Mouse (Mus musculus) embryonic facial prominence, embryonic 10.5 days (tissue): ENCODE measurements around the gene Tnf. TPM values are rescaled to one million over a fixed set of nuclear protein-coding genes. Genes with fewer than 3 reads are reported as not detected.

ENCODE experiments used
- DNase-seq: peaks from one replicate; pipeline ENCODE4 v3.0.0-alpha.2; 2017; ENCODE audit warnings: low spot score
- H3K27ac ChIP-seq: fragments of 300-500 bp; sonication (generic); replicated peaks from 2 replicates; pipeline ENCODE4 v1.5.1; 2016; ENCODE audit warnings: mild to moderate bottlenecking
- H3K27me3 ChIP-seq: fragments of 300-500 bp; sonication (generic); replicated peaks from 2 replicates; pipeline ENCODE4 v1.6.1; 2016; ENCODE audit warnings: low read depth, mild to moderate bottlenecking; ENCODE audit not compliant: poor library complexity, severe bottlenecking
- H3K36me3 ChIP-seq: fragments of 300-500 bp; sonication (generic); replicated peaks from 2 replicates; pipeline ENCODE4 v1.6.1; 2016; ENCODE audit warnings: mild to moderate bottlenecking, moderate library complexity
- H3K4me1 ChIP-seq: fragments of 300-500 bp; sonication (generic); 2 replicates; pipeline ENCODE4 v1.6.1; 2016
- H3K4me3 ChIP-seq: fragments of 300-500 bp; sonication (generic); 2 replicates; pipeline ENCODE4 v1.5.1; 2016; ENCODE audit warnings: mild to moderate bottlenecking, moderate library complexity
- H3K9me3 ChIP-seq: fragments of 300-500 bp; sonication (generic); 2 replicates; pipeline ENCODE4 v1.6.1; 2016; ENCODE audit warnings: mild to moderate bottlenecking
- WGBS: fragments of 180-500 bp; shearing (Covaris S2); methylation state at CpG from one replicate; pipeline ENCODE4 v1.1.7; 2016; 5-methylcytosine and 5-hydroxymethylcytosine counted together
- polyA plus RNA-seq: library from polyadenylated mRNA; unstranded; fragments of >200 nt; fragmentation: Nextera tagmentation; extraction: Ambion mirVana; gene quantifications from 2 replicates; pipeline ENCODE4 v1.2.1, GENCODE M21; 2016

The Tnf gene
- polyA plus RNA-seq, 1 experiment from 2014 or later: not detected

DNA sequence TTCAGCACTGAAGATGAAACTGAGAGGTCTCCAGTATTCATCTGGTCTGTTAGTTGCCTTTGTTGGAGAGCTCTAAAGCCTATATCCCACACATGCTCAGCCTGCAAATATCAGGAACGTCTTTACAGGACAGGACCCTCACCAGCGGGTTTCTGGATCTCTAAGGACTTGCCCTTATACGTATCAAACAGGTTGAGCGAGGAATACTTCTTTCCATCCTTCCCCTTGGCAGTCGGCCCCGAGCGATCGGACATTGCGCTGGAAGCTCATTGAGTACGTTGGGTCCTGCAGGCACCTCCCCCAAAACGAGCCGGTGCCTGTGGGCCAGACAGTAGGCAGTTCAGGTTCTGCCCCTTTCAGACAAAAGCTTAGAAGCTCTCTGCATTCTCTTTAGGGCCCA lies 39.1 kb downstream of the Tnf start:
- Histone ChIP-seq H3K27me3 (no peaks in the 10 kb centered on the region), H3K4me3 (peak overlapping the region; percentile 99), H3K9me3 (no peaks in the 10 kb centered on the region), H3K4me1 (peaks cover 31% of the 10 kb centered on the region), H3K27ac (peak overlapping the region; percentile 99; the same call in 1 of the 2 replicates), H3K36me3 (peaks cover 53% of the 10 kb centered on the region)
- 69% methylated on average over 12 of the region's 12 CpGs for WGBS
- no peak for DNase-seq

GRCm38 (mm10) chr17:35162121-35162520 lies 39.7 kb downstream of the Tnf start:
- Histone ChIP-seq H3K27ac (peak overlapping the region; percentile 30; the same call in 1 of the 2 replicates), H3K27me3 (no peaks in the 10 kb centered on the region), H3K36me3 (peaks cover 59% of the 10 kb centered on the region), H3K9me3 (no peaks in the 10 kb centered on the region), H3K4me1 (peaks cover 31% of the 10 kb centered on the region), H3K4me3 (peak overlapping the region; percentile 99)
- DNase-seq: no peak
- WGBS: 83% methylated on average over 14 of the region's 14 CpGs

DNA sequence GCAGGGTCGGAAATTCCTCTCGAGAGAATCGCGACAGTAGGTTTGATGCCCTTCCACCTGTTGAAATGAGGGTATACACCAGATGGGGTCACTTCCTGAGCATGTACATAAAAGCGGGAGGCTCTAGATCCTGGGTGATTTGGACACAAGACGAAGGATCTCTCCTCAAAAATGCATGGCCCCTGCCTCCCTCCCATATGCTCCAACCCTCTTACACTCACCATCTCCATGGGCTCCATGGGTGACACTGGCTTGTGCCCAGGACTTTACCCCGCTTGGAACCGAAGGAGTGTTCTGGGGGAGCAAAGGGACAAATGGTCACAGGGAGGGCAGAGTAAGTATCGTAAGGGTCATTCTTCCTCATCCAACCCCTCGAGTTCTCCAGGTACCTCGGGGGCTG lies 40.4 kb downstream of the Tnf start:
- Histone ChIP-seq H3K27ac (0 out of 2 replicates have a peak overlapping the region, but pooled peaks have one; percentile 30), H3K9me3 (no peaks in the 10 kb centered on the region), H3K27me3 (no peaks in the 10 kb centered on the region), H3K4me3 (peak overlapping the region; percentile 99; the same call in 1 of the 2 replicates), H3K36me3 (peaks cover 66% of the 10 kb centered on the region), H3K4me1 (peaks cover 30% of the 10 kb centered on the region)
- no peak for DNase-seq
- WGBS: 86% methylated on average over 11 of the region's 11 CpGs

DNA sequence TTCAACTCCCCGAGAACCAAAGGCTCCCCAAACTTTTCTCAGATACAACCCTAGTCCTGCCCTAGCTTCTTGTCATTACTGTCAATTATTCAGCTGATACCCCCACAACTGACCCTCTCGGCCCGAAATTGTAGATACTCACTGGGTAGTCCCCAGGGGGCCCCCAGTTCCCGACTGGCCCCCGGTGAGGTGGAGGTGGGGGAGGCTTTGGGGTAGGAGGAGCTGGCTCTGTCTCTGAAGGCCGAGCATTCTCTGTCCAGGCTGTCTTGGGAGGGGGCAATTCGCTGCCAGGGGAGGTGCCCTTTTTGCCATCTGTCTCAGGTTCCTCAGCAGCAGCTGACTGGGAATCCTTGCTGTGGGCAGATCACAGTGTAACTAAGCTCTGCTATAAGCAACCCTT lies 42.2 kb downstream of the Tnf start:
- Histone ChIP-seq H3K36me3 (peaks cover 84% of the 10 kb centered on the region), H3K9me3 (no peaks in the 10 kb centered on the region), H3K27me3 (no peaks in the 10 kb centered on the region), H3K4me3 (no peak overlapping the region), H3K4me1 (peaks cover 28% of the 10 kb centered on the region), H3K27ac (no peak overlapping the region)
- 87% methylated on average over 7 of the region's 7 CpGs for WGBS
- DNase-seq: no peak

- H3K27ac ChIP-seq: no peak overlapping the region
These were observed 42.8 kb downstream of the Tnf start for GRCm38 (mm10) chr17:35158850-35159593.

GRCm38 (mm10) chr17:35157661-35158175 lies 44.1 kb downstream of the Tnf start:
- H3K4me3 ChIP-seq: no peak overlapping the region
- peaks cover 100% of the 10 kb centered on the region for H3K36me3 ChIP-seq
- 89% methylated on average over 8 of the region's 8 CpGs for WGBS
- no peaks in the 10 kb centered on the region for H3K27me3 ChIP-seq
- H3K27ac ChIP-seq: no peak overlapping the region
- H3K4me1 ChIP-seq: peaks cover 25% of the 10 kb centered on the region
- no peaks in the 10 kb centered on the region for H3K9me3 ChIP-seq
- no peak for DNase-seq

More at GRCm38 (mm10) chr17:35158850-35159593, 42.8 kb downstream of the Tnf start:
- DNase-seq: no peak
- WGBS: 93% methylated on average over 16 of the region's 16 CpGs
- Histone ChIP-seq H3K36me3 (peaks cover 90% of the 10 kb centered on the region), H3K4me1 (peaks cover 34% of the 10 kb centered on the region), H3K4me3 (peak overlapping the region; percentile 31; the same call in 1 of the 2 replicates), H3K9me3 (no peaks in the 10 kb centered on the region), H3K27me3 (no peaks in the 10 kb centered on the region)

GRCm38 (mm10) chr17:35157254-35157653 lies 44.6 kb downstream of the Tnf start:
- H3K9me3 ChIP-seq: no peaks in the 10 kb centered on the region
- DNase-seq: no peak
- WGBS: 94% methylated on average over 8 of the region's 8 CpGs
- H3K36me3 ChIP-seq: peaks cover 100% of the 10 kb centered on the region
- peaks cover 20% of the 10 kb centered on the region for H3K4me1 ChIP-seq
- no peak overlapping the region for H3K27ac ChIP-seq
- no peaks in the 10 kb centered on the region for H3K27me3 ChIP-seq
- no peak overlapping the region for H3K4me3 ChIP-seq

- no peak for DNase-seq
- no peak overlapping the region for H3K27ac ChIP-seq
- peaks cover 14% of the 10 kb centered on the region for H3K4me1 ChIP-seq
- no peak overlapping the region for H3K4me3 ChIP-seq
- no peaks in the 10 kb centered on the region for H3K9me3 ChIP-seq
- H3K27me3 ChIP-seq: no peaks in the 10 kb centered on the region
- H3K36me3 ChIP-seq: peaks cover 100% of the 10 kb centered on the region
- 91% methylated on average over 33 of the region's 33 CpGs for WGBS
These were observed 45.2 kb downstream of the Tnf start for GRCm38 (mm10) chr17:35156461-35157200.

DNA sequence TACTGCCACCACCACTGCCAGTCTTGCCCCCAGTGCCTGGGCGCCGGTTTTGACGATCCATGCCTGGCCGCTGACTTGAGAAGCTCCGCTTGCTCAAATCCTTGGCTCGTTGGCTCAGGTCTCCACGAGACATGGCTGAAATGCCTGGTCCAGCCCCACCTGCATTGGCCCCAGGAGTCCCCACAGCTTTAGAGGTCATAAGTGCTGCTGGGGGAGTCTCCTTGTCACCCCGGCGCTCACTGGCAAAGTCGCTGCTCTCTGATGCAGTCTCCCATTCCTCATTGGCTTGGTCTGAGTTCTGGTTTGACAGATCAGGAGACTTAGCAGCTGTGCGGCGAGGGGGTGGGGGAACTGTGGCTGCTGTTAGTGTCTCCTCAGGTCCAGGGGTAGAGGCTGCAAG lies 46.4 kb downstream of the Tnf start:
- Histone ChIP-seq H3K27me3 (no peaks in the 10 kb centered on the region), H3K9me3 (no peaks in the 10 kb centered on the region), H3K27ac (no peak overlapping the region), H3K4me3 (peak overlapping the region; percentile 16; the same call in 1 of the 2 replicates), H3K4me1 (peaks cover 12% of the 10 kb centered on the region), H3K36me3 (peaks cover 99% of the 10 kb centered on the region)
- 93% methylated on average over 12 of the region's 12 CpGs for WGBS
- no peak for DNase-seq

DNA sequence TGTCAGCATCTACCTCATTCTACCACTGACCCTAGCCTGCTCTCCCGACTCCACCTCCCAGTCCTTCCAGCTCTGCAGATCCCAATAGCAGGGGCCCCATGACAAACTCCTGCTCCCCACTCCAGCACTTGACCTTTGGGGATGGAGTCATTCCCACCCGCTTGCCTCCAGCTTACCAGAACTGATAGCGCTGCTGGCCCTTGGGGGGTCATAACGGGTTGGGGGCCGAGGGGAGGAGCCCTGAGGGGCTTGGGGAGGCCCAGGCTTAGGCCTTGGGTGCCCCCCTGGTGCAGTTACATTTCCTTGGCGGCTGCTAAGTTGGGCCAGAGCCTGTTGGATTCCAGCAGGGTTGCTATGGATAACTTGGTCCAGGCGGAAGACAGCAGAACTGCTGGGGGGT lies 47.2 kb downstream of the Tnf start:
- WGBS: 84% methylated on average over 7 of the region's 7 CpGs
- DNase-seq: no peak
- H3K36me3 ChIP-seq: peaks cover 99% of the 10 kb centered on the region
- no peaks in the 10 kb centered on the region for H3K9me3 ChIP-seq
- H3K4me3 ChIP-seq: peak overlapping the region; percentile 16; the same call in 1 of the 2 replicates
- no peak overlapping the region for H3K27ac ChIP-seq
- no peaks in the 10 kb centered on the region for H3K27me3 ChIP-seq
- H3K4me1 ChIP-seq: peaks cover 12% of the 10 kb centered on the region

DNA sequence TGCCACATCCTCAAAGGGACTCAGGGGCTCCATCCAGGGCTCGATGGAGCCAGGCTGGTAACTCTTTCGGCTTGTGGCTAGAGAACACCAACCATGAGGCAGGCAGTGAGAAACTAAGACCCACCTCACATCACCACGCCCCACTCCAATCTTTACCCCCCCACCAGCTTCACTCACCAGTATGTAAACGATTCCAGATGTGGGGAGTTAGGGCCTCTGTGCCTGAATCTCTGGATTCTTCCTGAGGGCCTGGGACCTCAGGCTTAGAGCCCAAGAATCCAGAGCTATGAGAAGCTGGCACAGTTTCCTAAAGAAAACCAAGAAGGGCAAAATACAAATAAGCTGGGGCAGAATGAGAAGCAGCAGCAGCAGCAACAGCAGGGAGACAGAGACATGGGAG lies 47.9 kb downstream of the Tnf start:
- Histone ChIP-seq H3K27ac (no peak overlapping the region), H3K27me3 (no peaks in the 10 kb centered on the region), H3K36me3 (peaks cover 99% of the 10 kb centered on the region), H3K9me3 (no peaks in the 10 kb centered on the region), H3K4me1 (peaks cover 12% of the 10 kb centered on the region), H3K4me3 (no peak overlapping the region; the same call in 1 of the 2 replicates)
- DNase-seq: no peak
- 75% methylated on average over 4 of the region's 4 CpGs for WGBS

GRCm38 (mm10) chr17:35153077-35153476 lies 48.7 kb downstream of the Tnf start:
- Histone ChIP-seq H3K27me3 (no peaks in the 10 kb centered on the region), H3K4me3 (no peak overlapping the region), H3K4me1 (peaks cover 12% of the 10 kb centered on the region), H3K27ac (no peak overlapping the region), H3K36me3 (peaks cover 99% of the 10 kb centered on the region), H3K9me3 (no peaks in the 10 kb centered on the region)
- WGBS: 91% methylated on average over 9 of the region's 9 CpGs
- DNase-seq: no peak
